Mouse (Mus musculus) liver, embryonic 14.5 days (tissue): Measurements from ENCODE around the gene Fbxl18.

ENCODE experiments used
- CTCF ChIP-seq: IDR thresholded peaks from 2 replicates; pipeline ENCODE4 v1.5.1; 2016; ENCODE audit warnings: antibody characterized with exemption, low read depth, control low read depth
- EP300 ChIP-seq: IDR thresholded peaks from 2 replicates; pipeline ENCODE4 v1.6.1; 2016; ENCODE audit warnings: antibody characterized with exemption, low read depth

DNA sequence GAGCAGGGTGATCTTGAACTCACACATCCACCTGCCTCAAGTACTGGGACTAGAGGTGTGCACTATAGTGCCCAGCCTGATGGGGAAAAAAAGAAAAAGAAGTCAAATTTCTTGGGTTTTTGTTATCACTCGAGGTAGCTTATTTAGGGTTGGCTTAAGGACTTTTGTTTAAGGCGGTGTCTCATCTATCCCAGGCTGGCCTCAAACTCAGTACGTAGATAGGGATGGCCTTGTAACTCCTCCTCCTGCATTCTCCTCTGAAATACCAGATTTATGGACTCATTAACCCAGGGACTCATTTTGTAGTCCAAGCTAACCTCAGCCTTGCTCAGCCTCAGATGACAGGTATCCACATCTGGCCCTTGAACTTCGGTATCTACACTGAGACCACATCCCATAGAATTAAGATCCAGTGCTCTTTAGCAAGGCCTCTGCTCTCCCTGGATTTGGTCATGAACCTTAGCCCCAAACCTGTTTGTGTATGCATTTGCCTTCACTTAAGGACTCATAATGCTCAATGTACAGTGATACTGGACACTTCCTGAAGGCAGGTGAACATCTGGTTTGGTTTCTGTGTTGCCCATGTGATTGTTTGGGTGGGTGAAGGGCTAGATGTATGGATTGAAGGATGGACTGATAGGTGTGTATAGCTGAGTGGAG, 6.8 kb upstream of the Fbxl18 start:
- TF ChIP-seq CTCF (no peak), EP300 (no peak; the same call in 1 of the 2 replicates)
